Mouse (Mus musculus): Measurements from ENCODE around the gene Ntn3.

DNA sequence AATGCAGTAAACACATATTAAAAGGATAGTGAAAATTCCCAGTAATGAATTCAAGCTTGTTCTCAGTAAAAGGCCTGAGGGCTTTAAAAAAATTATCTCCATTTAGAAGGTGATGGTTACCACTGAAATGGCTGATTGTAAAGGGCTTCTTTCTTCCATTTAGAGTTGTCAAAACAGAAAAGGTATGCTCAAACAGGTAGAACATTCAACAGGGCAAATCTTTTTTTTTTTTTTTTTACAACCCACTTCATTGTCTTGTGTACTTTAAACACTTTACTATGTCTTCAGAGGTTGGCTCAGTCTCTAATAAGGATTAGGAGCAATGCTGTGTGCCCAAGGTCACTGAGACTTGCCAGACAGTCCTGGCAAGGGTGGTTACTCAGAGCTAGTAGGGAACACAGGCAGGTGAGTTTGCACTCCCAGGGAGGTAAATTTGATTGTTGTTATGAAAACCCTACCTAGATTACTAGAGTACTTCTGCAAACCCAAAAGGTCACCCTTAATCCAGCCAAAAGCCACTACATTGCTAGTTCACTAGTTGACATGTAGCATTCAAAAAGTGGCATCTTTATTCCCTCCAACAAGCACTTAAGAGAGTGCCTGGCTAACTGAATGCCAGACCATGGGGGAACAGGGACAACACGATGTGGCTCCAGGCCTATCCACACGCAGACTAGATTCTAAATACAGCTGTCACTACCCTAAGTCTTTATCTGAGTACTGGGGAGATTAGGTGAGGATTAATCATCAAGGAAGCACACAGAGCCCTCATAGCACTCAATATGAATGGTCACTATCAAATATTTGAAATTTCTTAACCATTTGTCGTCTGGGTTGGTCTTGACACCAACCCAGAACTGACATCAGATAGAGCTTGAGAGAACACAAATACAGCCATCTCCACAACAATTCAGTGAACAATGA, 5.5 kb downstream of the Ntn3 start:
- TF ChIP-seq ZC3H11A (IDR thresholded peaks at IDR 0.05; ENCODE audit: borderline replicate concordance, low read depth, low read length), result no peak
- TF ChIP-seq CHD2 (IDR thresholded peaks at IDR 0.05; ENCODE audit: low read depth, low read length), result no peak
